Mouse (Mus musculus): ENCODE measurements around the gene Rab6a.

Rab6a gene

GRCm38 (mm10) chr7:100683241-100683640, 76.0 kb downstream of the Rab6a start:
- no peak for DNase-seq (ENCODE audit: low spot score)

DNA sequence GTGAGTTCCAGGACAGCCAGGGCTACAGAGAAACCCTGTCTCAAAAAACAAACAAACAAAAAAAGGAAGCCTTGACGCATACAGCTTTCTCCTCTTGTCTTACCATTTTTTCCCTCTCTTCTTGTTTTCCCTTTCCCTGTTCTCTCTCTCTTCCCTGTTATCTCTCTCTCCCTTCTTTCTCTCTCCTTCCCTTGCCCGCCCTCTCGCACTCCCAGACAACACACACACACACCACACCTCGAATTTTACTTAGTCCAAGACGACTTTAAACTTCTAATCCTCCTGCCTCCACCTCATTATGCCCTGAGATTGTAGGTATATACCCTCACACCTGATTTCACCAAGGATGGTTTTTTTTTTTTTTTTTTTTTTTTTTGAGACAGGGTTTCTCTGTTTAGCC, 76.9 kb downstream of the Rab6a start:
- DNase-seq (ENCODE audit: low spot score): no peak

- DNase-seq (ENCODE audit: low spot score): no peak
Measured at GRCm38 (mm10) chr7:100684538-100684937, 77.3 kb downstream of the Rab6a start.

- peak; percentile 79 for DNase-seq (ENCODE audit: low spot score)
Measured at GRCm38 (mm10) chr7:100685061-100686030, 78.1 kb downstream of the Rab6a start.

DNA sequence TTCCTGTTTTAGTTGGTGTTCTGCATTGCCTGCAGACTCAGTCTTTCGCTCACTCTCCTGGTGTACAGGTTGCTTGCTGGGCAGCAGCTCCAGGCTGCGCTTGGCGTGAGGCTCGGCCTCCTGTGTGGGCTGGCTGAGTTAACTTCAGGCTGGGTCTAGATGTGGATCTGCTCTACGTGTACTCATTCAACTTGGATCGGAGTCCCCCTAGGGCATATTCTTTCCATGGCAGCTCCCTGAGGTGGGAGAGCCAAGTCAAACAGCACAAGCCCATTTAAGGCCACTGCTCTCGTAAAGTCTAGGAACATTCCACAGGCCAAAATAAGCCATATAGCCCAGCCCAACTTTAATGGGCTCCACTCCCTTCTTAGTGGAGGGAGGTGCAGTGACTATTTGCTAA, 81.3 kb downstream of the Rab6a start:
- DNase-seq (ENCODE audit: low spot score): no peak

Data from ovary, postnatal 36 days (tissue).